Mouse (Mus musculus) lung, postnatal 0 days (tissue): ENCODE results near the gene Ppp1r9a.

ENCODE experiments used
- CTCF ChIP-seq: IDR thresholded peaks from 2 replicates; pipeline ENCODE4 v1.5.1; 2016; ENCODE audit warnings: antibody characterized with exemption, mild to moderate bottlenecking
- EP300 ChIP-seq: IDR thresholded peaks from 2 replicates; pipeline ENCODE4 v1.6.1; 2016; ENCODE audit warnings: antibody characterized with exemption, mild to moderate bottlenecking, control low read depth

- no peak for TF ChIP-seq CTCF
- peak; percentile 21; the same call in 1 of the 2 replicates for TF ChIP-seq EP300
Observed at GRCm38 (mm10) chr6:4884316-4884715, 18.4 kb upstream of the Ppp1r9a start.
